Mouse (Mus musculus) stomach, embryonic 14.5 days (tissue): Measurements from ENCODE around the gene Sh3bp1. TPM values are rescaled to one million over a fixed set of nuclear protein-coding genes. Genes with fewer than 3 reads are reported as not detected.

Source experiments
- ATAC-seq: fragments of 200-750 bp; cut with Nextera tagmentation; 2 replicates; pipeline ENCODE4 v1.8.0; 2017; ENCODE audit warnings: low read depth, moderate TSS enrichment; ENCODE audit not compliant: insufficient number of reproducible peaks, insufficient read depth, low FRiP score
- H3K27ac ChIP-seq: fragments of 300-500 bp; sonication (generic); 2 replicates; pipeline ENCODE4 v1.5.1; 2014; ENCODE audit warnings: mild to moderate bottlenecking, low read length, moderate library complexity, mixed read lengths
- H3K27me3 ChIP-seq: fragments of 300-500 bp; sonication (generic); 2 replicates; pipeline ENCODE4 v1.6.1; 2014; ENCODE audit warnings: low read length, control low read depth, mixed read lengths; ENCODE audit not compliant: control insufficient read depth, insufficient read depth
- H3K36me3 ChIP-seq: fragments of 300-500 bp; sonication (generic); 2 replicates; pipeline ENCODE4 v1.6.1; 2014; ENCODE audit warnings: mild to moderate bottlenecking, control low read depth, low read length, moderate library complexity, mixed read lengths; ENCODE audit not compliant: control insufficient read depth, insufficient read depth
- H3K4me1 ChIP-seq: fragments of 300-500 bp; sonication (generic); 2 replicates; pipeline ENCODE4 v1.6.1; 2014; ENCODE audit warnings: low read length, control low read depth, mixed read lengths; ENCODE audit not compliant: control insufficient read depth, insufficient read depth
- H3K4me2 ChIP-seq: fragments of 300-500 bp; sonication (generic); replicated peaks from 2 replicates; pipeline ENCODE4 v1.6.1; 2014; ENCODE audit warnings: low read depth, low read length, control low read depth
- H3K4me3 ChIP-seq: fragments of 300-500 bp; sonication (generic); 2 replicates; pipeline ENCODE4 v1.5.1; 2014; ENCODE audit warnings: low read depth, low read length, control low read depth
- H3K9ac ChIP-seq: fragments of 300-500 bp; sonication (generic); replicated peaks from 2 replicates; pipeline ENCODE4 v1.6.1; 2014; ENCODE audit warnings: low read depth, mild to moderate bottlenecking, control low read depth, low read length, moderate library complexity, mixed read lengths
- H3K9me3 ChIP-seq: fragments of 300-500 bp; sonication (generic); 2 replicates; pipeline ENCODE4 v1.6.1; 2016; ENCODE audit warnings: low read depth, low read length, control low read depth; ENCODE audit not compliant: control insufficient read depth
- WGBS: fragments of 180-500 bp; shearing (Covaris S2); extraction: QIAGEN DNeasy Blood & Tissue Kit; methylation state at CpG from one replicate; pipeline ENCODE4 v1.1.7; 2014; 5-methylcytosine and 5-hydroxymethylcytosine counted together
- polyA plus RNA-seq: library from polyadenylated mRNA; unstranded; fragments of >200 nt; fragmentation: Nextera tagmentation; extraction: Ambion mirVana; gene quantifications from 2 replicates; pipeline ENCODE4 v1.2.1, GENCODE M21; 2014

Sh3bp1 gene
- polyA plus RNA-seq, 1 experiment from 2014 or later: 51.4 TPM

- peaks cover 13% of the 10 kb centered on the region for H3K36me3 ChIP-seq
- no peaks in the 10 kb centered on the region for H3K27me3 ChIP-seq
- no peaks in the 10 kb centered on the region for H3K9me3 ChIP-seq
- no peak overlapping the region for H3K4me3 ChIP-seq
- H3K9ac ChIP-seq: no peak overlapping the region
- 25% methylated on average over 3 of the region's 3 CpGs for WGBS
- H3K27ac ChIP-seq: no peak overlapping the region
- no peak for ATAC-seq
- H3K4me2 ChIP-seq: no peak overlapping the region
- H3K4me1 ChIP-seq: peaks cover 16% of the 10 kb centered on the region
Measured at GRCm38 (mm10) chr15:78931577-78931976, 32.0 kb downstream of the Sh3bp1 start.

GRCm38 (mm10) chr15:78934784-78935320, 35.3 kb downstream of the Sh3bp1 start, which contains the start of gene Nol12:
Nol12 (plus strand) TSS chr15:78934933.
- peak; percentile 74 for ATAC-seq
- Histone ChIP-seq H3K27ac (peak within 1 kb of the TSS; percentile 79; the same call in 1 of the 2 replicates), H3K36me3 (peaks cover 26% of the 10 kb centered on the region), H3K9me3 (no peaks in the 10 kb centered on the region), H3K4me3 (peak within 1 kb of the TSS; percentile 70), H3K4me2 (peak within 1 kb of the TSS; percentile 80), H3K27me3 (no peaks in the 10 kb centered on the region), H3K4me1 (peaks cover 10% of the 10 kb centered on the region), H3K9ac (peak within 1 kb of the TSS; percentile 61)
- WGBS: under 1% methylated on average over 42 of the region's 42 CpGs

- Histone ChIP-seq H3K9me3 (no peaks in the 10 kb centered on the region), H3K27me3 (no peaks in the 10 kb centered on the region), H3K4me3 (no peak overlapping the region), H3K36me3 (peaks cover 37% of the 10 kb centered on the region), H3K4me1 (peaks cover 10% of the 10 kb centered on the region), H3K4me2 (no peak overlapping the region), H3K9ac (no peak overlapping the region), H3K27ac (no peak overlapping the region)
- no peak for ATAC-seq
- 88% methylated on average over 12 of the region's 12 CpGs for WGBS
Measured at GRCm38 (mm10) chr15:78936403-78936802, 36.8 kb downstream of the Sh3bp1 start.

DNA sequence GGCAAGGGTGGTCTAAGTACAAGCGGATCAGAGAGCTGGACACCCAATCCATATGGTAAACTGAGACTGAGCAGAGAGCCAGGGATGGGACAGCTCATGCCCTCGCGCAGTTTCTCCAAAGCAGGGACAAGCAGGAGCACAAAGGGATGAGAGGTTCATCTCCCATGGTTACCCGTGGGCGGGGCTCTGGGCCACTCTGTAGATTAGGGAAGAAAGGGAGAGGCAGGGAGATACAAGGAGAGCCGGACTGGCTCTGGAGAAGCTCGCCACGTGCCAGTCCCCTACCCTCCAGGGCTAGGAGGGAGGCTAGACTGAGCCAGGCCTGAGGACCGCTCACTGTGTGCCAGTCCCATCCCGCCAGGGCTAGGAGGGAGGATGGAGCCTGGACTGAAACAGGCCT, 37.7 kb downstream of the Sh3bp1 start:
- peaks cover 38% of the 10 kb centered on the region for H3K36me3 ChIP-seq
- no peak for ATAC-seq
- H3K4me3 ChIP-seq: no peak overlapping the region
- H3K27me3 ChIP-seq: no peaks in the 10 kb centered on the region
- 91% methylated on average over 10 of the region's 10 CpGs for WGBS
- no peaks in the 10 kb centered on the region for H3K9me3 ChIP-seq
- H3K27ac ChIP-seq: no peak overlapping the region
- no peak overlapping the region for H3K9ac ChIP-seq
- H3K4me2 ChIP-seq: no peak overlapping the region
- peaks cover 10% of the 10 kb centered on the region for H3K4me1 ChIP-seq

DNA sequence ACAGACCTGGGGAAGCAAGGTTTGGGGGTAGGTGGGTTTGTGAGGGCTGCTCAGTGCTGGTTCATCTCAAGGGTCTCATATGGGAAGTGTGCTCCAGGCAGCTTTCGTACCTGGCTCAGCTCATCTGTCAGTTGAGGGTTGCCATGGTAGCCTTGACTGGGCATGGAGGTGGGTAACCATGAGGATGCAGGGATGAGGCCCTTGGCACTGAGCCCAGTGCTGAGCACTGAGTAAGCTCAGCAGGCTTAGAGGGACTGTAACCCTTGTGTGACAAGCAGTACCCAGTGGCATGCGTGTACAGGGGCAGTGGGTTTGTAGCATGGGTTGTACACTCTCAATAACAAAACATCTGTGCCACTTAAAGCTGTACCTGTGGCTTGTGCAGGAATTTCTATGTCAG, 38.4 kb downstream of the Sh3bp1 start:
- H3K27me3 ChIP-seq: no peaks in the 10 kb centered on the region
- WGBS: 91% methylated on average over 2 of the region's 2 CpGs
- no peak overlapping the region for H3K4me3 ChIP-seq
- H3K4me2 ChIP-seq: no peak overlapping the region
- peaks cover 38% of the 10 kb centered on the region for H3K36me3 ChIP-seq
- H3K4me1 ChIP-seq: peaks cover 10% of the 10 kb centered on the region
- H3K9me3 ChIP-seq: no peaks in the 10 kb centered on the region
- no peak overlapping the region for H3K9ac ChIP-seq
- no peak overlapping the region for H3K27ac ChIP-seq
- ATAC-seq: no peak

- no peak overlapping the region for H3K4me3 ChIP-seq
- no peaks in the 10 kb centered on the region for H3K27me3 ChIP-seq
- WGBS: 94% methylated on average over 13 of the region's 13 CpGs
- H3K4me2 ChIP-seq: no peak overlapping the region
- H3K4me1 ChIP-seq: peaks cover 7% of the 10 kb centered on the region
- peaks cover 38% of the 10 kb centered on the region for H3K36me3 ChIP-seq
- no peak for ATAC-seq
- H3K9me3 ChIP-seq: no peaks in the 10 kb centered on the region
- no peak overlapping the region for H3K27ac ChIP-seq
- no peak overlapping the region for H3K9ac ChIP-seq
Measured at GRCm38 (mm10) chr15:78940325-78940724, 40.8 kb downstream of the Sh3bp1 start.

DNA sequence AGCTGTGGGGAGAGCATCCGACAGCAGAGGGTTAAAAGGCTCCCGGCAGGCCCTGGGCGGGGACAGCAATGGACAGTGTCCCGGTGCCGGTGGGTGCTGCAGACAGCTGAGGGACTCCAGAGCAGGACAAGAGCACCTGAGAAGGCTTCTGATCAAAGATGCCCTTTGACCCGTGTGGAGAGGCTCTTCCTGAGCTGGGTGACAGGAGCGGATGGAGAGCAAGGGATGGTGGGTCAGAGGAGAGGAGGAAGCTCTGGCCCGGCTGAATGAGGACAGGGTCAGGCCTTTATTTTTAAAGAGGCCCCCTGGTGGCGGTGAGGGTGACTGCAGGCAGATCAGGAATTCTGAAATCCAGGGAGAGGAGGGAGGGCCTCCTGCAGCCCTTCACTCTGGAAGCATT, 43.1 kb downstream of the Sh3bp1 start:
- H3K9ac ChIP-seq: peak overlapping the region; percentile 46

DNA sequence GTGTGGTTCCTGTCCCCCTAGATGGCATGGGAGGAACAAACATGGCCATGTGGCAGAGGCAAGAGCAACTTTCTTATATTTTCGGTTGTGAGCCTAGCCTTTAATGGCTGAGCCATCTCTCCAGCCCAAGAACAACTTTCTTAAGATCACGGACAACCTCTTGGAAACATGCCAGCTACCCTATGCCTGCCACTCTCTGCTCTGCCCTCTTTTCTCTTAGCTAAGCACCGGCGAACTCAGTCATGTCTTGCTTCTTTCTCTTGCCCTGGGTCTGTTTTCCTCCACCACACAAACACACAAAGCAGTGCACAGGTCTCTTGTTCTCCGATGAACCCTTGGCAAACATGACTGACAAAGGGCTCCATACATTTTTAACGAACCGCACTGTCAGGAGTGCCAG, 46.7 kb downstream of the Sh3bp1 start:
- Histone ChIP-seq H3K9ac (no peak overlapping the region), H3K4me3 (no peak overlapping the region), H3K4me2 (no peak overlapping the region), H3K4me1 (peaks cover 10% of the 10 kb centered on the region; the same call in 1 of the 2 replicates), H3K36me3 (peaks cover 3% of the 10 kb centered on the region), H3K27ac (no peak overlapping the region), H3K27me3 (no peaks in the 10 kb centered on the region), H3K9me3 (no peaks in the 10 kb centered on the region)
- ATAC-seq: no peak
- 73% methylated on average over 7 of the region's 7 CpGs for WGBS

More for the DNA sequence above, 43.1 kb downstream of the Sh3bp1 start:
- no peak overlapping the region for H3K27ac ChIP-seq
- H3K4me3 ChIP-seq: peak overlapping the region; percentile 31
- H3K36me3 ChIP-seq: peaks cover 35% of the 10 kb centered on the region
- no peaks in the 10 kb centered on the region for H3K9me3 ChIP-seq
- peak overlapping the region; percentile 45 for H3K4me2 ChIP-seq
- H3K4me1 ChIP-seq: peaks cover 3% of the 10 kb centered on the region; the same call in 1 of the 2 replicates
- no peaks in the 10 kb centered on the region for H3K27me3 ChIP-seq
- ATAC-seq: peak; percentile 59; the same call in 1 of the 2 replicates
- 2% methylated on average over 9 of the region's 9 CpGs for WGBS

- H3K27ac ChIP-seq: no peak within 1 kb of the TSS
- H3K9me3 ChIP-seq: no peaks in the 10 kb centered on the region
- H3K36me3 ChIP-seq: no peaks in the 10 kb centered on the region
- peak within 1 kb of the TSS; percentile 39 for H3K4me3 ChIP-seq
- H3K4me1 ChIP-seq: peaks cover 10% of the 10 kb centered on the region; the same call in 1 of the 2 replicates
- H3K9ac ChIP-seq: peak within 1 kb of the TSS; percentile 18; the same call in 1 of the 2 replicates
- H3K27me3 ChIP-seq: no peaks in the 10 kb centered on the region
- peak within 1 kb of the TSS; percentile 72 for H3K4me2 ChIP-seq
- under 1% methylated on average over 24 of the region's 24 CpGs for WGBS
- peak; percentile 96 for ATAC-seq
Measured at GRCm38 (mm10) chr15:78947657-78948056, 48.1 kb downstream of the Sh3bp1 start, which contains the start of gene Triobp. Triobp (plus strand) TSS chr15:78947724.
